Comparison of ENCODE assay signal across 14 mouse cellular contexts in the genomic region with DNA sequence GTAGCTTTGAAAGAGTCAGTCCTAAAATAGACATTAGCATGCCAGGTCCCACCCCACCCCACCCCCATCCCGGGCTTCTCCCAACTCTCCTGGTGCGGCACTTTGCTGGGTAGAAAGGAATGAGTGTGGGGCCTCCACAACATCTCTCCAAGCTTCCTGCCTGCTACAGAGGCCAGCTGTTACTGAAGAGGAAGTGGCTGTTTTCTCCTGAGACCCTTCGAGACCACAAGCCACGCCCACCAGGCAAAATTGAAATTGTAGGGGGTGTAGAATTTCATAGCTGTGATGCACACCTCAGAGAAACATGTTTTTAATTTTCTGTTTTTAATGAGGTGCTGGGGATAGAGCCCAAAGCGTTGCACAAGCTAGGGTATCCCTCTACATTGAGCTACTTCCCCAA. TPM values are rescaled to one million over a fixed set of nuclear protein-coding genes. Genes with fewer than 3 reads are reported as not detected.
A peak's percentile ranks its signal among the peaks of the same experiment; 100 is the strongest.
DNase-seq lines count a peak whose midpoint lies in the region; ATAC-seq and TF ChIP-seq lines count a peak whose summit lies in the region.
"Had no signal": no experiment of that assay in that cellular context is flagged by ENCODE, and none has a peak within 500 bp of the region (broad histone marks: within the 10 kb centered on the region; RNA-seq: fewer than 3 reads in every experiment).

No protein-coding gene starts in this region.

- WGBS in embryonic facial prominence, embryonic 14.5 days: 46% methylated on average over 5 of the region's 5 CpGs
- WGBS in spleen, adult 2 months: 8% methylated on average over 5 of the region's 5 CpGs
- 88% methylated on average over 5 of the region's 5 CpGs for WGBS in midbrain, embryonic 11.5 days
- WGBS in midbrain, embryonic 13.5 days: 86% methylated on average over 5 of the region's 5 CpGs
- 93% methylated on average over 5 of the region's 5 CpGs for WGBS in forebrain, embryonic 15.5 days

- no peak for TF ChIP-seq CTCF in spleen, adult 2 months (IDR thresholded peaks at IDR 0.05; ENCODE audit: extremely low read depth, insufficient read depth, insufficient read length, insufficient replicate concordance)

- no peaks in the 10 kb centered on the region for H3K4me1 ChIP-seq in embryonic facial prominence, embryonic 14.5 days (ENCODE audit: control insufficient read depth, insufficient read depth, low read length)
- H3K4me1 ChIP-seq in spleen, adult 2 months (ENCODE audit: control insufficient read depth, insufficient read depth, insufficient read length): peaks cover 10% of the 10 kb centered on the region; the same call in 1 of the 2 replicates
- H3K4me1 ChIP-seq in midbrain, embryonic 11.5 days (ENCODE audit: control insufficient read depth, insufficient read depth, low read length): no peaks in the 10 kb centered on the region
- H3K4me1 ChIP-seq in midbrain, embryonic 13.5 days (replicated peaks): no peaks in the 10 kb centered on the region; the same call in 1 of the 2 replicates
- no peaks in the 10 kb centered on the region for H3K4me1 ChIP-seq in forebrain, embryonic 15.5 days

- no peak overlapping the region for H3K4me2 ChIP-seq in embryonic facial prominence, embryonic 14.5 days (ENCODE audit: low read depth, low read length)
- no peak overlapping the region for H3K4me2 ChIP-seq in midbrain, embryonic 11.5 days
- H3K4me2 ChIP-seq in midbrain, embryonic 13.5 days (replicated peaks): no peak overlapping the region
- no peak overlapping the region for H3K4me2 ChIP-seq in forebrain, embryonic 15.5 days (replicated peaks)

- no peak for TF ChIP-seq POLR2A in spleen, adult 2 months (IDR thresholded peaks at IDR 0.05; ENCODE audit: low read depth, low read length)

- DNase-seq in lung, postnatal 36 days: peak; percentile 29
- DNase-seq in lung, postnatal 14 days: no peak
- peak; percentile 14 for DNase-seq in embryonic facial prominence, embryonic 14.5 days (ENCODE audit: low spot score)
- peak; percentile 39 to 80 for DNase-seq in spleen, adult 2 months (ENCODE audit: low read depth in 1 of 2, low spot score in 2 of 2)
- DNase-seq in thymus, postnatal 4 days: peak; percentile 85
- no peak for DNase-seq in midbrain, embryonic 11.5 days (ENCODE audit: low spot score, missing footprints)
- DNase-seq: adrenal gland, adult 2 months; heart, postnatal 36 days; layer of hippocampus, adult 9-11 months; retina, postnatal 1 day had no signal

- no peak overlapping the region for H3K4me3 ChIP-seq in embryonic facial prominence, embryonic 14.5 days (ENCODE audit: low read depth, low read length)
- H3K4me3 ChIP-seq in spleen, adult 2 months (ENCODE audit: extremely low read depth, insufficient read depth, insufficient read length): no peak overlapping the region
- no peak overlapping the region for H3K4me3 ChIP-seq in midbrain, embryonic 11.5 days (ENCODE audit: low read depth, low read length)
- no peak overlapping the region for H3K4me3 ChIP-seq in midbrain, embryonic 13.5 days (replicated peaks)
- H3K4me3 ChIP-seq in forebrain, embryonic 15.5 days: no peak overlapping the region

- no peaks in the 10 kb centered on the region for H3K36me3 ChIP-seq in embryonic facial prominence, embryonic 14.5 days (ENCODE audit: control insufficient read depth, insufficient read depth, low read length)
- H3K36me3 ChIP-seq in spleen, adult 2 months (ENCODE audit: control insufficient read depth, insufficient read depth, low read length): no peaks in the 10 kb centered on the region
- H3K36me3 ChIP-seq in midbrain, embryonic 11.5 days (ENCODE audit: control insufficient read depth, insufficient read depth, low read length): no peaks in the 10 kb centered on the region
- no peaks in the 10 kb centered on the region for H3K36me3 ChIP-seq in midbrain, embryonic 13.5 days
- no peaks in the 10 kb centered on the region for H3K36me3 ChIP-seq in forebrain, embryonic 15.5 days

- no peak overlapping the region for H3K9ac ChIP-seq in embryonic facial prominence, embryonic 14.5 days (ENCODE audit: low read depth, low read length)
- no peak overlapping the region for H3K9ac ChIP-seq in midbrain, embryonic 11.5 days (ENCODE audit: low read length)
- H3K9ac ChIP-seq in midbrain, embryonic 13.5 days (replicated peaks): no peak overlapping the region
- no peak overlapping the region for H3K9ac ChIP-seq in forebrain, embryonic 15.5 days (replicated peaks)

- ATAC-seq in embryonic facial prominence, embryonic 14.5 days (ENCODE audit: low read depth): no peak
- no peak for ATAC-seq in midbrain, embryonic 11.5 days (ENCODE audit: low FRiP score)
- no peak for ATAC-seq in midbrain, embryonic 13.5 days
- no peak for ATAC-seq in forebrain, embryonic 15.5 days (replicated peaks)
- ATAC-seq: forebrain, embryonic 14.5 days; intestine, postnatal 0 days had no signal

- H3K9me3 ChIP-seq in embryonic facial prominence, embryonic 14.5 days (ENCODE audit: control insufficient read depth, low read length): no peaks in the 10 kb centered on the region
- no peaks in the 10 kb centered on the region for H3K9me3 ChIP-seq in midbrain, embryonic 11.5 days (ENCODE audit: control insufficient read depth, low read length)
- no peaks in the 10 kb centered on the region for H3K9me3 ChIP-seq in midbrain, embryonic 13.5 days
- H3K9me3 ChIP-seq in forebrain, embryonic 15.5 days: no peaks in the 10 kb centered on the region

- H3K27ac ChIP-seq in embryonic facial prominence, embryonic 14.5 days (replicated peaks; ENCODE audit: low read depth, low read length): no peak overlapping the region
- H3K27ac ChIP-seq in spleen, adult 2 months (ENCODE audit: insufficient read depth, low read length): peak overlapping the region; percentile 65
- no peak overlapping the region for H3K27ac ChIP-seq in midbrain, embryonic 11.5 days (ENCODE audit: low read depth, low read length)
- no peak overlapping the region for H3K27ac ChIP-seq in midbrain, embryonic 13.5 days
- no peak overlapping the region for H3K27ac ChIP-seq in forebrain, embryonic 15.5 days (replicated peaks)

- no peaks in the 10 kb centered on the region for H3K27me3 ChIP-seq in embryonic facial prominence, embryonic 14.5 days (replicated peaks; ENCODE audit: control insufficient read depth, insufficient read depth, low read length)
- no peaks in the 10 kb centered on the region for H3K27me3 ChIP-seq in spleen, adult 2 months (ENCODE audit: control insufficient read depth, insufficient read depth, low read length)
- H3K27me3 ChIP-seq in midbrain, embryonic 11.5 days (ENCODE audit: control insufficient read depth, insufficient read depth, low read length): no peaks in the 10 kb centered on the region
- H3K27me3 ChIP-seq in midbrain, embryonic 13.5 days: 0 out of 2 replicates have a peak, but pooled peaks cover 2% of the 10 kb centered on the region
- no peaks in the 10 kb centered on the region for H3K27me3 ChIP-seq in forebrain, embryonic 15.5 days

RNA-seq across cellular contexts. Expression of gene Saysd1, which starts 17.5 kb away (rescaled TPM):
- polyA plus RNA-seq in embryonic facial prominence, embryonic 14.5 days (2014; fragmentation: Nextera tagmentation; extraction: Ambion mirVana): 14.2 and 14.6 TPM in 2 replicates
- 6.1 and 6.8 TPM in 2 replicates for polyA plus RNA-seq in spleen, adult 2 months (2012; rRNA removed)
- 11.3 and 12.6 TPM in 2 replicates for polyA plus RNA-seq in midbrain, embryonic 11.5 days (2014; fragmentation: Nextera tagmentation; extraction: Ambion mirVana)
- 14.8 and 15.1 TPM in 2 replicates for polyA plus RNA-seq in midbrain, embryonic 13.5 days (2015; fragmentation: Nextera tagmentation; extraction: Ambion mirVana)
- 15.0 and 15.4 TPM in 2 replicates for polyA plus RNA-seq in forebrain, embryonic 15.5 days (2015; fragmentation: Nextera tagmentation; extraction: Ambion mirVana)

Comparison
In these comparisons a context has a peak if more than half of its experiments do, and no peak if none do; other contexts are left out.
1. DNase-seq: peak in lung, postnatal 36 days (single experiment), embryonic facial prominence, embryonic 14.5 days (single experiment), spleen, adult 2 months (2 of 2) and thymus, postnatal 4 days (single experiment); none in lung, postnatal 14 days (single experiment) and midbrain, embryonic 11.5 days (single experiment).